Mouse (Mus musculus) retina, postnatal 7 days (tissue): Measurements from ENCODE around the gene Copz1.
"Not testable (repeated sequence)": the region's sequence is repeated elsewhere in the genome, so short reads cannot be mapped to it uniquely, and the experiment has no call there.

Source experiments
- DNase-seq: peaks from one replicate; pipeline ENCODE4 v3.0.0-alpha.2; 2012; ENCODE audit warnings: low read depth, low spot score

Gene Copz1

DNA sequence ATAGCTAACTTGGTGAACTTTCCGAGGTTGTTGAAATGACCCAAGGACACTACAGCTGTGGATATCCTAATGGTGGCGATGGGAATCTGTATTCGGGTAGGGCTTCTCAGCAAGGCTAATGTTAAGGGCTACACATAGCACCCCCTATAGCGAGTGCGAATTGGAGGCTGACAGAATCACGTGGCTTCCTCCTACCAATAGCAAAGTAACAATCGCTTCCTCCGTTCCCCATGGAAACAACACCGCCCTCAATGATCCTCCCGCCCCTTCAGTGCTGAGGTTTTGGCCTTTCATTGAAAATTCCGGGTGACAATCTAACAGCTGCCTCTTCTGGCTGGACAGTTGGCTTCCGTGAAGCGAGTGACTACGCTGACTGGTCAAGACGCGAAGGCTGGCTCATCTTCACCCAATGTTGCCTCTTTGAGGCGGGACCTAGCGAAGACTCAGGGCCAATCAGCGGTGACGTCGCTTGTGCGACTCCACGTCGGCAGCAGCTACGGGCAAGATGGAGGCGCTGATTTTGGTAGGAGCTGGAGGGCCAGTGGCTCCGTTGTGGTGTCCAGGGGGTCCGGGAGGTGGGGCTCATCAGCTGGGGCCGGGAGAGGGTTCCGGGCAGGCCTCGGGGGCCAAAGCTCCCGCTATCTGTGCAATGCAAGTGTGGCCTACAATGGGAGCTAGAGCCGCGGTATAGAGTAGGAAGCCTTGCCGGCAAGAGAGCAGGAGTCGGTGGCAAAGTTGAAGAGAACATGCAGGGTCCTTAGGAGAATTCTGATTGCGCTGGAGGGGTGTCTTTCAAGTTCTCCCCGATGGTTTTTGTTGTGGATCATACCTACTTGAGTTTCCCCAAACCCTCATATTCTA lies at the start of gene Copz1:
Copz1 (plus strand) TSS at position 296 of the 861 bp plus-strand sequence.
- DNase-seq, result peak; percentile 95

DNA sequence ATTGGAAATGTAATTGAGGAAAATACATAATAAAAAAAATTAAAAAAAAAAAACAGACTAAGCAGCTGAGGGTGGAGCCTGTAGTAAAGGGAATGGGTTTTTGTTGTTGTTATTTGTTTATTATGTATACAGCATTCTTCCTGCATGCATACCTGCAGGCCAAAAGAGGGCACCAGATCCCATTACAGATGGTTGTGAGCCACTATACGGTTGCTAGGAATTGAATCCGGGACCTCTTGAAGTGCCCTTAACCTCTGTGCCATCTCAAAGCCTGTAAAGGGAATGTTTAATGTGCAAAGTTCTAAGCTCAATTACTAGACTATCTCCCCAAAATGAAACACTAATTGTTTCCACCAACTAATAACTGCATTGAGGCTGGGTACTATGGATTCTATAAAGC lies 48.4 kb upstream of the Copz1 start:
- DNase-seq, result no peak

DNA sequence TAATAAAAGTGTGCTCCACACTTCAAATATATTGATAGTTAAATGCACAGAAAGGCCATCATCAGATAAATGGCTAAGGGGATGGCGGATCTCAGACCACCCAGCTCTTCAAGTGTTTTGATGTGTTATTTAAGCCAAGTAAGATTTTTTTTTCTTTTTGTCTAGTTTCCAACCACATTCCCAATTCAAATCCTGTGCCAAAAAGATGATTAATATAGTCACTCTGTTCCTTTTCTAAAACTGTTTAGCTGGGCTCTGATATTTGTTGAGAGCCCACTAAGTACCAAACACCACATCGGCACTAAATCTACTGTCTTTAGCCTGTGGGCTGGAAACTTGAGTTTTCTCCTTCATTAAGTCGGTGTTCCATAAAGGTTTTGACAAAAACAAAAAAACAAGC lies 45.5 kb upstream of the Copz1 start:
- DNase-seq, result no peak

DNA sequence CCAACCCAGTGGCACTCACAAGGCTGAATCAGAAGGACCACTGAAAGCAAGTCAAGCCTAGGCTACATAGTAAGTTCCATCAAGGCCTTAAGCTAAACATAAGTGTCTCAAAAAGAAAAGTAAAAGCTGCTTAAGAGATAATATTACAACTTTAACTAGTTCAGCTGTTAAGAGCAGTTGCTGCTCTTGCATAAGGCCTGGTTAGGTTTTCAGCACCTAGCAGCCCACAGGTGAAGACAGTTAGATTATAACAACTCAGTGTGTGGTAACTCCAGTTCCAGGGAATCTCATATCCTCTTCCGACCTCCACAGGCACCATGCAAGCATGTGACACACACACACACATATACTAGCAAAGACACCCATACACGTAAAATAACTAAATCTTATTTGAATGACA lies 44.9 kb upstream of the Copz1 start:
- no peak for DNase-seq

DNA sequence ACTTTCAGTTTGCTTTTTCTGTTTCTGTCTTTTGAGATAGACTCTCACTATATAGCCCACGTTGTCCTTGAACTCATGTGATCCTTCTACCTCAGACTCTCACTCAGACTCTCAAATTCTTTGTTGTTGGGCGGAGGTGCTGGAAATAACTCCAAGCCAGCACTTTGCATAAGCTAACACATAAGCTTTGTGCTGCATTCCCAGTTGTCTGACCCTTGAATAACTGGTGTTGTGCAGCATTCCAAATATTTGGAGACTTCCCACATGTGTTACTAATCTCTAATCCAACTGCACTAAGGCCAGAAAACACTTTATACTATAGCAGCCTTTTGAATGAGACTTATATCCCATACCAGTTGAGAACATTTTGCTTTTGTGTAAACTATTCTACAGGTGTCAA lies 43.6 kb upstream of the Copz1 start:
- no peak for DNase-seq

DNA sequence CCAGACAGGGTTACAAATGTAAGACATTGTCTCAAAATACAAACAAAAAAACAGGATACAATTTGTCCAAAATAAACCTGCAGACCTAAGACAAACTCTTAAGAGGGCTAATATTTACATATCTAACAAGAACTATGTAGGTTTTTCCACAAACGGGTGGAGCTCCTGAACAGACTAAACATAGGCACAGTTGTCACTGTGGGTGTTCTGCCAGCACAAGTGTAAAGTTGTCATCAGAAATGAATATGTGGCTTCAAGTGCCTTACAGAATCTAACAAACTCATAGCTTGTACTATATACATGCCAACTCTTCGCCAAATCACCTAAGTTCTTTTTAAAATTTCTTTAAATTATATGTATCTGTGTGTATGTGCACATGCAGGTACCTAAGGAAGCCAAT lies 39.4 kb upstream of the Copz1 start:
- DNase-seq, result no peak

DNA sequence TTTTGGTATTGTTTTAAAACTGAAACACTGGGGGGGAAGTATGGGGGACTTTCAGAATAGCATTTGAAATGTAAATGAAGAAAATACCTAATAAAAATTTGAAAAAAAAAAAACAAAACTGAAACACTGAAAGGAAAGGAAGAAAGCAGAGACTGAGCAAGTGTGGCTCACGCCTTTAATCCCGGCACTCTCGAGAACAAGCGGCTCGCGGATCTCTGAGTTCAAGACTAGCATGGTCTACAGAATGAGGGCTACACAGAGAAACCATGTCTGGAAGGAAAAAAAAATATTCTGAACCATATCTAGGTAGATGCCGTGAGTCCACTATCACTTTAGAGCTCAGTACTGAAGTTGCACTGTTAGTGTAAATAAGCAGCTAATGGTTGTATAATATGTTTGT lies 35.2 kb upstream of the Copz1 start:
- DNase-seq, result no peak

DNA sequence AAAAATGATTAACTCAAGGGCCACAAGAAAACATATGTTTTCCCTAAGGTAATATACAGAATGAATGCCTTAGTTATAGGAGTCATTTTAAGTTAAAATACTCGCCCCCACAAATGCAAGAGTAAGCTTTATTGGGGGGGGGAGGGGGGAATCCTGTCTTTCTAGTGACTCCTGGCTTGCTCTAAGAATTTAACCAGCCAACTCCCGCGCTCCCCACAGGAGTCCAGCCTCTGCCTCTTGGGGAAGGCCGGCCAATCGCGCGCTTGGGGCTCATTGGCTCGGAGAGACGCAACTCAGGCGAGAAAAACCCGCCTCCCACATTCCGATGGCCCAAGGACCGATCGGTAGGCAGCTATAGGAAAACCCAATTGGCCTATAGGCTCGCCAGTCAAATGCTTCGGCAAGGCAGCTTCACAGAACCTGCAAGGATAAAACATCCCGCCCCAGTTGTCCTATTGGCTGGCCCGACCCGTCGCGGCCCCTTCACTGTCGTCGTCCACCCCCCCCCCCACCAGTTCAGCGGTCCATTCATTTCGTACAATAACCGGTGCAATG lies 33.3 kb upstream of the Copz1 start:
- DNase-seq, result peak; percentile 82

DNA sequence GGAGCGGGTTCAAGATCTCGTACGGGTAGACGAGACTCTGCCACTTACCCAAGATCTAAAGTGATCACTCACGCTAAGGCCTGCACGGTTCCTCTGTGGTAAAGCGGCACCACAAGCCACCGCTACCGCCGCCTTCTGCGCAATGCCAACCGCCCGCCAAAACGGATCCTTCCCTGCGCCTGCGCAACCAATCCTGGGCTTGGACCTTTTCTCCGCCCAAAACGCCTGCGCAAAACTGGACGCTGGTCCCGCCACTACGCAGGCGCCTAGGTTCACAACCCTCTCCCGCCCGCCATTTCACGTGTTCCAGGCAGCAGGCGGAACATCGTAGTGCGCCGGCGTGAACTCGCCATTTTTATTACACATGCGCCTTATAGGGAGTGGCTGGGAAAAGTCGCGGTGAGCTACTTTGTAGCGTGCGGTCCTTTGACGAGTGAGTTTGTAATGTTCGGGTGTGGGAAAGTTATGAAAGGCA lies 32.8 kb upstream of the Copz1 start, which contains the start of gene Cbx5:
Cbx5 (minus strand) TSS at position 132 of the 475 bp plus-strand sequence.
- DNase-seq, result peak; percentile 96

DNA sequence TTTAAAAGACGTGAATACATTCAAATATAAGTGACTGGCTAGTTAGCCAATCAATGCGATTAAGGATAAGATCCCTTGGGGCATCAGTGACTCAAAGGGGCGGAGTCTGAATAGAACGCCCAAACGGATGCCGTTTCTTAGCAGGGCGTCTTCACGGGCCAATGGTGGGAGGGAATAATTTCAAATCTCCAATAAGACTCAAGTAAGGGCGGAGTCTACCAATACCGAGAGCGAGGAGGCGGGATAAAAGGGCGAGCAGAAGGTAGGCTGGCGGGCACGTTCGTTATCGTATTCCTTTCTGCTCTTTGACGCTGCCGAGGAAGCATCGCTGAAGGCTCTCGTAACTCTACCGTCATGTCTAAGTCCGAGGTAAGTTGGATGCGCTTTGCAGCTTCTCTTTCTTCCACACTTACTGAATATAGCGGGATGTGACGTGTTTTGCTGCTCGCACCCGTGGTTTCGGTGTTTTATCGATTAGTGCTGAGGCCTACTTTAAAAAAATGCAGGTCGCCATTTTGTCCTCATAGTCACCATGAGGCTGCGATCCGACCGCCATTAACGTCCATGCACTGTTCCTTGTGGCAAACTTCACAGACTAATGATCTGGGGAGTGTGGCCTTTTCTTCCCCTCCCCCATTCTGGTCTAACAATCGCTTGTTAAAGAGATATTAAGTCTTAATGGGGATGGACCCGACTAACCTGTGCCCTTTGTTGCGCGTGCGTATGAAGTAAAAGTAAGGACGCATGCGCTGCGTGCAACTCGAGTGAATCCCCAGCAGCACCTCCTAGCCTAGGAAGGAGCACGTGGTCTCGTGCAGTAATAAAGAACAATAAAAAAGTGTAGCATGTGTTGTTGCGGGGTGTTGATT lies 32.1 kb upstream of the Copz1 start, which contains the start of gene Hnrnpa1:
Hnrnpa1 (plus strand) TSS at position 273 of the 869 bp plus-strand sequence.
- peak; percentile 97 for DNase-seq

DNA sequence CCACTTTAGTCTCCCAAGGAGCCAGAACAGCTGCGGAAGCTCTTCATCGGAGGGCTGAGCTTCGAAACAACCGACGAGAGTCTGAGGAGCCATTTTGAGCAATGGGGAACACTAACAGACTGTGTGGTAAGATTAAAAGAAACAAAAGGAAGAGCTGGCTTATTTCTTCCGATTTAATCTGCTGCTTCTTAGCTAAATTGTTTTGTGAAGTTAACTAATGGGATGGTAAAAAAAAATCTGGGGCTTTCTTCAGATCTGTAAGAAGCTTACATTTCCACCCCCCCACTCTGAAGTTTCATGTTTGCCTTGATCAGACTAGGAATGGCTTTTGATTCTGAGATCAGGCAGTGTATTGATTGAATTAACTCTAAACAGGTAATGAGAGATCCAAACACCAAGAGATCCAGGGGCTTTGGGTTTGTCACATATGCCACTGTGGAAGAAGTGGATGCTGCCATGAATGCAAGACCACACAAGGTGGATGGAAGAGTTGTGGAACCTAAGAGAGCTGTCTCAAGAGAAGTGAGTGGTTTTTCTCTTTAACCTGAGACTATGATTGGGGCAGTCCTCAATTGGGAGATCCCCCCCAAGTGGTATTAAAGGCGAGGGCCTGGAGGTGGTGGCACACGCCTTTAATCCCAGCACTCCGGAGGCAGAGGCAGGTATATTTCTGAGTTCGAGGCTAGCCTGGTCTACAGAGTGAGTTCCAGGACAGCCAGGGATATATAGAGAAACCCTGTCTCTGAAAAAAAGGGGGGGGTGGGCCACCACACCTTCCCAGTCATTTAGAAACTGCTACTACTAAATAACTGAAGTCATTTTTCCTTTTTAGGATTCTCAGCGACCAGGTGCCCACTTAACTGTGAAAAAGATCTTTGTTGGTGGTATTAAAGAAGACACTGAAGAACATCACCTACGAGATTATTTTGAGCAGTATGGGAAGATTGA lies 31.2 kb upstream of the Copz1 start:
- DNase-seq, result not testable (repeated sequence)

DNA sequence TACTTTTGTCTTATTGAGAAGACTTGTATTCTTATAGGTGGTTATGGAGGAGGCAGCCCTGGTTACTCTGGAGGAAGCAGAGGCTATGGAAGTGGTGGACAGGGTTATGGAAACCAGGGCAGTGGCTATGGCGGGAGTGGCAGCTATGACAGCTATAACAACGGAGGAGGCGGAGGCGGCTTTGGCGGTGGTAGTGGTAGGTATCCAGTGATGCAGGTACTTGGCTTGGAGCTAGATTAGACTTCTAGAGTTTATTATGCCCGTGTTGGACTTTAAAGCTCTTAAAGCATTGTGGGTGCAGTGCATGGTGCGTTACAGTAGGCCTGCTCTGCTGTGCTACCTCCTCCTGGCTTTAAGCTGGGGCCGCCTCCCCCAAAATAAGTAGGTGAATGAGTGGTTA lies 29.6 kb upstream of the Copz1 start:
- DNase-seq, result no peak

DNA sequence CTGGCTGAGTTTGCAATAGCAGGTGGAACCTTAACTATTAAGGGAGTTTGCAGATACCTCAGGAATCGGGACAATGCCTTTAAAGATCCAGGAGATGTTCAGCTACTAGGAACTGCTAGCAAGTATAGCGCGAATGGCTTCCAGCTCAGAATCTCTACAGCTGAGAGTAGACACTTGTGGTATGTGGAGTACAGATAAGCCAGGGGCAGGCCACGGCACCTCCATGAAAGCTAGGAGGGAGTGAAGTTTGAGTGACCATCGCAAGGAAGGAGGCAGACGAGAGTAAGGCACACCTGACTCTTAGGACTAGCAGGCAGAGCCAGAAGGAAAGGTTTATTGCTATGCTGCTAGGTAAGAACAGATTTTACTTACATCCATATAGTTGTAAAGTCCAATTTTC lies 26.9 kb upstream of the Copz1 start:
- DNase-seq, result no peak

DNA sequence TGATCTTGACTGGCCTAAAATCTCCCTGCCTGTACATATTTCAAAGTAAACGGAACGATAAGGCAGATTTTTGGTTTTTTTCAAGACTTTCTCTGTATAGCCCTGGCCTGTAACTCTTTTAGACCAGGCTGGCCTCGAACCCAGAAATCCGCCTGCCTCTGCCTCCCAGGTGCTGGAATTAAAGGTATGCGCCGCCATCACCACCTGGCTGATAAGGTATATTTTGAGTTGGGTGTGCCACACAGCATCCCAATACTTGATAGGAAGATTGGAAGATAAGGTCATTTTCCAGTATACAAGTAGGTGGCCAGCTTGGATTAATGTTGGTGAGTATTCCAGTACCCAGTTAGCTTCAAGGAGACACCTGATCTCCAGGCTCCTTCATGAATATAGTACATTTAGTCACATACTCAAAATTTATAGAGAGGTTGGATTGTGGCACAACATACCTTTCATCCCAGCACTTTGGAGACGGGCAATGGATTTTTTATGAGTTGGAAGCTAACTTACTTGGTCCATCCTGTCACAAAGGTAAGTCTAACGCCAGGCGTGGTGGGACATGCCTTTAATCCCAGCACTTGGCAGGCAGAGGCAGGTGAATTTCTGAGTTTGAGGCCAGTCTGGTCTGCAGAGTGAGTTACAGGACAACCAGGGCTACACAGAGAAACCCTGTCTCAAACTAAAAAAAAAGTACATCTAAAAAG lies 25.3 kb upstream of the Copz1 start:
- no peak for DNase-seq

DNA sequence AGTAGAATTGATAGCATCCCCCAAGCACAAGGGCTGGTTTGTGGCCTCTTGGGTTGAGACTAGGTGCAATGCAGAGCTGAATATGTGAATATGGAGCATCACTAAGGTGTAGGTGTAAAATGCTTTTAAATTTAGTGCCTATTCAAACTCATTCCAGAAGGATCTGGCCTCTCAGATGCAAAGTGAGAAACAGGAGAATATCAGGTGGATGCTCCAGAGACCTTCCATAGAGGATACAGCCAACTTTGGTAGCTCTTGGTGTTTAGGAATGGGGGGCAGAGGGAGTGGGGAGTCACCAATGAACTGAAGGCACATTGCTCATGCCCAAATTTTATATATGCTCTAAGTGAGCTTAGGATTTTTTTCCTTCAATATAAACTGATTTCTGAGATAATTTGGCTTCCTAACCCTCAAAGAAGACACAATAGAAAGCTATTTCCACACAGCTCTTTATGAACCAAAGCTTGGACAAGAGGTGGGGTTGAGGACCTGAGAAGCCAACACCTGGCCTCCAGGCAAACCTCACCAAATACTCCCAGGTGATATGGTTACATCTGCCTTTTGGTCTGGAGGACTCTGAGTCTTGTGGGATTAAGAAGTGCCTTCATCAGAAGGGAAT lies 24.6 kb upstream of the Copz1 start:
- DNase-seq, result no peak

DNA sequence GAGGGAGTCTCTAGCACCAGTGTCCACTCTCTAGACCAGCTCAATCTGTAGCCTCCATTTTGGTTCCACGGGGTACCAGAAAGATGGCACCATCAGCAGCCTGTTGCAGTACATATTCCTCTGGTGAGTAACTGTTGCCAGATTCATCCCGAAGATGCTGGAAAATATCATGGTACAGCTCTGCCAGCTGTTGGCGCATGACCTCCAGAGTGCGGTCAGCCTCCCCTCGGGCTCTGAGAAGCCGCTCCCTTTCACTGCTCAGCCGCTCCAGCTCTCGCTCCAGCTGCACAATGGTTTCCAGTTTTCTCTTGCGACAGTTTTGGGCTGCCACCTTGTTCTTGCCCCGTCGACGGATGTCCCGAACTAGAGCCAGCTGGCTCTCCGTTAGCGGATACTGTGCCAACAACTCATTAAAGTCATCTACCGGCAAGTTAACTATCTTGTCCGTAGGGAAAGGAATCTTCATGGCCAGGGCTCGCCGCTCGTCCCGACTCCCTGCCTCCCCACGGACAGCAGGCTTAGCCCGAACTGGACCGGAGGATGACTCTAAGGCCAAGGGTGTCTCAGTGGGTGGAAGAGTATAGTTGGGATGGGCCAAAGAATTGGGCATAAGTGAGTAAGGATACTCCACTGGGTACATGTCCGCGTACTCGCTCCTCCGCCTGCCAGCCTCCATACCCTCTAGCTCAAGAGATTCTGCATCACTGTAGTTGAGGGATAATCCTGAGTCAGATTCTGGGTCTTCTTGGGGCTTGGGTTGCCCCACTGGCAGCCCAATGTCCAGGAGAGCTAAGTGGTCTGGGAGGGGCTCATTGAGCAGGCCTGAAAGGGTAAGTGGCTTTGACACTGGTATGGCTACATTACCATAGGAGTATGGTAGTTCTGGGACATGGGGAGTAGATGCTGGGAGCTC lies 23.9 kb upstream of the Copz1 start:
- no peak for DNase-seq

DNA sequence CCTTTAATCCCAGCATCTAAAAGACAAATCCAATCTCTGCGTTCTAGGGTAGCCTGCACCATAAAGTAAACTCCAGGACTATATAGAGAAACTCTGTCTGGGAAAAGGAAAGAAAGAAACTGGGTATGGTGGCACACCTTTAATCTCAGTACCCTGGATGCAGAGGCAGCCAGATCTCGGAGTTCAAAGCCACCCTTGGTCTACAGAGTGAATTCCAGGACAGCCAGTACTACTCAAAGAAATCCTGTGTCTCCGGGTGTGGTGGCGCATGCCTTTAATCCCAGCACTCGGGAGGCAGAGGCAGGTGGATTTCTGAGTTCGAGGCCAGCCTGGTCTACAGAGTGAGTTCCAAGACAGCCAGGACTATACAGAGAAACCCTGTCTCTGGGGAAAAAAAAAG lies 23.0 kb upstream of the Copz1 start:
- DNase-seq, result not testable (repeated sequence)

DNA sequence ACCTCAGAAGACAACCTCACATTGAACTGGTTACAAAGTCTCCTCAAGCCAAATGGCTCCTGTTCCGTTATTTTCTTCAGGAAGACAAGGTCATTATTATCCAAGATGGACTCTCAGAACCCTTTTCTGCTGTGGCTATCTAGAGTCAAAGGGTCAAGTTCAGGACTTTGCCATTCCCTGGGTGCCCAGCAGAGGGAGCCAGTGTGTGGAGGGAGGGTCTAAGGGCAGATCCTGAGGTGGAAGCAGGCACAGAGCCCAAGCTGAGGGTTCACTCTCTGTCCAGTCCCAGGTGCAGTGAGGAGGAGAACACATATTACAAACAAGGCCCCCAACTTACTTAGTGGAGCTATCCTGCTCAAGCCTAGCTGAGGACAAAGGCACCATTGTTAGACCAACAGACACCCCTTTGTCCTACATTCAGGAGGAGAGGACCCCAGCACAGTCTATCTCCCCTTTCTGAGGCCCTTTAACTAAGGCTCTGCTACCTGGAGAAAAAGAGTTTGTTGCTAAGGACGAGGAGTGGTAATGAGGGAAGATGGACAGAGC lies 22.2 kb upstream of the Copz1 start:
- DNase-seq, result peak; percentile 33
